Mouse (Mus musculus) kidney, adult 2 months (tissue): ENCODE measurements around the gene Tjap1. TPM values are rescaled to one million over a fixed set of nuclear protein-coding genes. Genes with fewer than 3 reads are reported as not detected.

Experiments
- DNase-seq: peaks from one replicate; pipeline ENCODE4 v3.0.0; 2021
- H3K27ac ChIP-seq: fragments of 200-500 bp; 2 replicates; pipeline ENCODE4 v1.5.1; 2012; ENCODE audit warnings: low read depth, low read length, control low read depth, inconsistent platforms; ENCODE audit not compliant: insufficient read depth
- H3K27me3 ChIP-seq: fragments of 200-500 bp; replicated peaks from 2 replicates; pipeline ENCODE4 v1.6.1; 2012; ENCODE audit warnings: mild to moderate bottlenecking, moderate library complexity, low read length, inconsistent platforms; ENCODE audit not compliant: control insufficient read depth, insufficient read depth
- H3K36me3 ChIP-seq: fragments of 200-500 bp; 2 replicates; pipeline ENCODE4 v1.6.1; 2012; ENCODE audit warnings: mild to moderate bottlenecking, moderate library complexity, low read length, inconsistent platforms; ENCODE audit not compliant: control insufficient read depth, insufficient read depth
- H3K4me1 ChIP-seq: fragments of 200-500 bp; 2 replicates; pipeline ENCODE4 v1.6.1; 2011; ENCODE audit warnings: low read length; ENCODE audit not compliant: control insufficient read depth, insufficient read depth
- H3K4me3 ChIP-seq: fragments of 200-500 bp; 2 replicates; pipeline ENCODE4 v1.5.1; 2011; ENCODE audit warnings: mild to moderate bottlenecking, low read depth, low read length, control low read depth; ENCODE audit not compliant: insufficient read depth
- CTCF ChIP-seq: fragments of 200-500 bp; conservative IDR thresholded peaks from 2 replicates; pipeline ENCODE4 v1.5.1; 2011; ENCODE audit warnings: low read depth, mild to moderate bottlenecking, control low read depth, low read length, moderate library complexity, mixed read lengths; ENCODE audit not compliant: insufficient read depth, insufficient read length
- POLR2A ChIP-seq: fragments of 200-500 bp; IDR thresholded peaks from one replicate; pipeline ENCODE4 v1.6.1; 2011; ENCODE audit warnings: low read depth, low read length, control low read depth
- WGBS: fragments of 180-500 bp; shearing (Covaris S2); methylation state at CpG from one replicate; pipeline ENCODE4 v1.1.7; 2018; 5-methylcytosine and 5-hydroxymethylcytosine counted together
- polyA plus RNA-seq: library from polyadenylated mRNA; depleted of rRNA; stranded (reverse); fragments of >200 nt; gene quantifications from 2 replicates; pipeline ENCODE4 v1.2.3, GENCODE M21; 2012

Tjap1 gene
- polyA plus RNA-seq, 1 experiment = 23.1 TPM

GRCm38 (mm10) chr17:46298220-46298913, 15.5 kb upstream of the Tjap1 start:
- no peaks in the 10 kb centered on the region for H3K27me3 ChIP-seq
- WGBS = under 1% methylated on average over 48 of the region's 48 CpGs

GRCm38 (mm10) chr17:46297364-46298219, 14.8 kb upstream of the Tjap1 start, which contains the start of gene Dlk2:
Dlk2 (plus strand) TSS chr17:46297421.
- H3K36me3 ChIP-seq = no peaks in the 10 kb centered on the region
- 0 out of 2 replicates have a peak, but pooled peaks cover 3% of the 10 kb centered on the region for H3K4me1 ChIP-seq
- TF ChIP-seq POLR2A = no peak
- no peak for TF ChIP-seq CTCF
- H3K27me3 ChIP-seq = no peaks in the 10 kb centered on the region
- no peak for DNase-seq
- H3K27ac ChIP-seq = no peak within 1 kb of the TSS
- H3K4me3 ChIP-seq = peak within 1 kb of the TSS; percentile 42
- WGBS = 1% methylated on average over 81 of the region's 86 CpGs

More at GRCm38 (mm10) chr17:46298220-46298913, 15.5 kb upstream of the Tjap1 start:
- Histone ChIP-seq H3K4me1 (0 out of 2 replicates have a peak, but pooled peaks cover 3% of the 10 kb centered on the region), H3K36me3 (no peaks in the 10 kb centered on the region), H3K4me3 (peak overlapping the region; percentile 42), H3K27ac (no peak overlapping the region)
- TF ChIP-seq CTCF = peak; percentile 85
- TF ChIP-seq POLR2A = no peak
- DNase-seq = peak; percentile 82

- WGBS = 9% methylated on average over 6 of the region's 6 CpGs
- no peak overlapping the region for H3K27ac ChIP-seq
- no peak for DNase-seq
- peak overlapping the region; percentile 42 for H3K4me3 ChIP-seq
- TF ChIP-seq CTCF (no peak), POLR2A (no peak)
- H3K4me1 ChIP-seq = 0 out of 2 replicates have a peak, but pooled peaks cover 3% of the 10 kb centered on the region
- no peaks in the 10 kb centered on the region for H3K27me3 ChIP-seq
- no peaks in the 10 kb centered on the region for H3K36me3 ChIP-seq
These were observed 14.2 kb upstream of the Tjap1 start for GRCm38 (mm10) chr17:46297028-46297363.

GRCm38 (mm10) chr17:46296601-46297000, 13.8 kb upstream of the Tjap1 start:
- DNase-seq = no peak

GRCm38 (mm10) chr17:46287678-46288095, 4.9 kb upstream of the Tjap1 start:
- Histone ChIP-seq H3K27ac (no peak overlapping the region), H3K27me3 (no peaks in the 10 kb centered on the region), H3K4me1 (no peaks in the 10 kb centered on the region; the same call in 1 of the 2 replicates), H3K4me3 (no peak overlapping the region), H3K36me3 (no peaks in the 10 kb centered on the region)
- 42% methylated on average over 11 of the region's 11 CpGs for WGBS
- peak; percentile 85 for DNase-seq
- TF ChIP-seq CTCF (no peak), POLR2A (no peak)

More at GRCm38 (mm10) chr17:46296601-46297000, 13.8 kb upstream of the Tjap1 start:
- H3K36me3 ChIP-seq = no peaks in the 10 kb centered on the region
- no peak overlapping the region for H3K4me3 ChIP-seq
- H3K4me1 ChIP-seq = 0 out of 2 replicates have a peak, but pooled peaks cover 3% of the 10 kb centered on the region
- H3K27me3 ChIP-seq = no peaks in the 10 kb centered on the region
- no peak overlapping the region for H3K27ac ChIP-seq
- 35% methylated on average over 6 of the region's 6 CpGs for WGBS
- TF ChIP-seq POLR2A (no peak), CTCF (no peak)

- Histone ChIP-seq H3K4me3 (no peak overlapping the region), H3K27me3 (no peaks in the 10 kb centered on the region), H3K4me1 (peaks cover 10% of the 10 kb centered on the region; the same call in 1 of the 2 replicates), H3K27ac (no peak overlapping the region), H3K36me3 (no peaks in the 10 kb centered on the region)
- DNase-seq = no peak
- no peak for TF ChIP-seq CTCF
- 66% methylated on average over 6 of the region's 6 CpGs for WGBS
These were observed 2.6 kb upstream of the Tjap1 start for GRCm38 (mm10) chr17:46285407-46285806.

- Histone ChIP-seq H3K4me3 (no peak overlapping the region), H3K27ac (no peak overlapping the region), H3K4me1 (peaks cover 10% of the 10 kb centered on the region; the same call in 1 of the 2 replicates), H3K27me3 (no peaks in the 10 kb centered on the region), H3K36me3 (no peaks in the 10 kb centered on the region)
- no peak for DNase-seq
- TF ChIP-seq CTCF (no peak), POLR2A (no peak)
- WGBS = 48% methylated on average over 7 of the region's 7 CpGs
These were observed 1.8 kb upstream of the Tjap1 start for GRCm38 (mm10) chr17:46284653-46285052.
